Mouse (Mus musculus) heart, postnatal 0 days (tissue): Measurements from ENCODE around the gene Mmp20.

ENCODE experiments used
- CTCF ChIP-seq: IDR thresholded peaks from 2 replicates; pipeline ENCODE4 v1.5.1; 2016; ENCODE audit warnings: antibody characterized with exemption, control low read depth, low read depth
- EP300 ChIP-seq: IDR thresholded peaks from 2 replicates; pipeline ENCODE4 v1.6.1; 2016; ENCODE audit warnings: antibody characterized with exemption, low read depth

- TF ChIP-seq CTCF: no peak
- no peak for TF ChIP-seq EP300
These were observed 19.9 kb downstream of the Mmp20 start for GRCm38 (mm10) chr9:7647901-7648300.
